Mouse (Mus musculus) lung, adult 2 months (tissue): ENCODE measurements around the gene Dlgap5.

Source experiments
- CTCF ChIP-seq: fragments of 200-500 bp; IDR thresholded peaks from 2 replicates; pipeline ENCODE4 v1.5.1; 2011; ENCODE audit warnings: mild to moderate bottlenecking, low read length, control low read depth; ENCODE audit not compliant: insufficient read depth
- POLR2A ChIP-seq: fragments of 200-500 bp; IDR thresholded peaks from 2 replicates; pipeline ENCODE4 v1.6.1; 2011; ENCODE audit warnings: low read depth, mild to moderate bottlenecking, control low read depth, low read length, borderline replicate concordance; ENCODE audit errors: extremely low read depth

DNA sequence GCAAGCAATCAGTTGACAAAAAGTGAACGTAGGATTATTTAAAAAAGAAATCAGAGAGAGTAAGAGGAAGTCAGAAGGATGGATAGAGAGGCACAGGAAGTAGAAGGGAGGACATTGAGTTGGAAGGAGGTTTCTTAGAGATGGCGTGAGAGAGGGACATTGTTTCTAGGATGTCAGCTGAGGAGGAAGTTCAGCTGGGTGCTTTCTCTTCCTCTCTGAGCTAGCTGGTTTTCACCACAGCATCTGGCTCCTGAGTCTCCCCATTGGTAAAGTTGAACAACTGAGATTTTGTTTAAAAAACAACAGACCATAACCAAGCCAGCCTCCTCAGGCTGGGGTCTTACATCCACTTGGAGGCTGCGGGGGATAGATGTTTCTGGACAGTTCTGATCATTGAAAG is 58.6 kb downstream of the Dlgap5 start:
- TF ChIP-seq CTCF (no peak), POLR2A (no peak)
